Mouse (Mus musculus): ENCODE results near the gene Aldob.

DNA sequence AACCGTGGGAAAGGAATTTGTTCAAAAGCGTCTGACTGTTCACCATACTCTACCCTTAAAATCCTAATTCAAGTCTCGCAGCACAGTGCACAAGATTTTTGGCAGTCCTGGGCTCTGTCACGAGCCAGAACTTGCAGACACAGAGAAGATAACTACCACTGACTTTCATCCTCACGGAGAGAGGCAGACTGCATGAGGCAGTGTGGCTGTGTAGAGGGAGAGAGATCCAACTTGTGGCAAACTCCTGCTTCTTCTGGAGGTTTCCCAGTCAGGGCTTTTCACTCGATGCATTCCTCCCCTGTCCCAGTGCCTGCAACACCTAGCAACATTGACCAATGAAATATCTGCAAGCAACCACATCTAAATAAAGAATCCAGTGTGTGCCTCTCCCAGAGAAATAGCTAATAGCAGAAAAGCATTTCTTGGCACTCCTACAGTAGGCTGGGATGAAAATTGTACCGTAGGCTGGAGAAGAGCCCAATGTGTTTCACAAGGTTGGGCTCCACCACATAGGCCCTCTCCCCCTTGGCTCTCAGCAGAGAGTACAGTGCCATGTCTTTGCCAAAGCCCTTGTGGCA is 36.3 kb upstream of the Aldob start:
- no peak for TF ChIP-seq CTCF (conservative IDR thresholded peaks at IDR 0.05; ENCODE audit: insufficient read depth, insufficient read length, low read depth, low read length)
- TF ChIP-seq POLR2A (IDR thresholded peaks at IDR 0.05; ENCODE audit: low read depth, low read length): no peak

Measured in kidney, adult 2 months (tissue).